Mouse (Mus musculus) heart, adult 9 months (tissue): Measurements from ENCODE around the gene Capn12.
A peak's percentile ranks its signal among the peaks of the same experiment; 100 is the strongest.

Experiments
- DNase-seq, 2 experiments: peaks; one replicate each; pipeline ENCODE4 v3.0.0; 2022; ENCODE audit warnings: low spot score in 2 of 2

The Capn12 gene

GRCm38 (mm10) chr7:28881199-28881598, at the start of gene Capn12:
TSS of gene Capn12 (plus strand) at chr7:28881422.
- DNase-seq, result no peak

DNA sequence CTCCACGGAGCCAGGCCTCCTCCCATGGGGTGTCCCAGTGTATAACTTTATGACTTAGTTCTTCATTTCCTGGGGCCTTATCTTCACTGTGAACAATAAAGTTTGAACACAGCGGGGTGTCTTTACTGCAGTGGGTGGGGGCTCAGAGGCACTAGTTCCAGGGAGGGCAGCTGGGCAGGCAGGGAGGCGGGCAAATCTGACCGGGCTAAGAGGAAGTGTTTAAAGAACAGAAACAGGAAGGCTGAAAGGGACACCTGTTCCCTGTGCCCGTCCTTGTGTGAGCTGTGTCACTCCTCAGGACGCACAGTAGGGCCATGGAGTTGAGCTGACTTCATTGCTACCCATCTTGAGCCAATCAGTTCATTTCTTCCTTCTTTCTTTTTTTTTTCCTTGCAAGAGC, 49.1 kb upstream of the Capn12 start:
- no peak for DNase-seq

GRCm38 (mm10) chr7:28833723-28834347, 47.4 kb upstream of the Capn12 start, which contains the start of gene Lgals4:
TSS of gene Lgals4 (plus strand) at chr7:28833854.
- DNase-seq, result no peak

DNA sequence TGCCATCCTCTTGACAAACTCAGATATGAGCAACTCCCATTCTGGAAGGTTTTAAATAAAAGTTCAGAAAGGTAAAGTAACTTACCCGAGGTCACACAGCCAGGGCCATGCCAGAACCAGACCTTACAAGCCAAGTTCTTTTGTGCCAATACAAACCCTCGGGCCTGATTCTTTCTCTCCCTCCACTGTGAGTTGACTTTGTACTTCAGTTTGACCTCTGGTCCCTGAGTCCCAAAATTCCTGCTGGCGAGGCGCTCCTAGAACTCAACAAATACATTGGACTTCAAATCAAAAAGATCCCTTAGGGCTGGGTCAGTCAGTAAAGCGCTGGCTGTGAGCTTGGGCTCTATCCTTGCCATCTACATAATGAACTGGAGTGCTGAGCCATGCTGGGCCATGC, 44.3 kb upstream of the Capn12 start:
- DNase-seq, result no peak

DNA sequence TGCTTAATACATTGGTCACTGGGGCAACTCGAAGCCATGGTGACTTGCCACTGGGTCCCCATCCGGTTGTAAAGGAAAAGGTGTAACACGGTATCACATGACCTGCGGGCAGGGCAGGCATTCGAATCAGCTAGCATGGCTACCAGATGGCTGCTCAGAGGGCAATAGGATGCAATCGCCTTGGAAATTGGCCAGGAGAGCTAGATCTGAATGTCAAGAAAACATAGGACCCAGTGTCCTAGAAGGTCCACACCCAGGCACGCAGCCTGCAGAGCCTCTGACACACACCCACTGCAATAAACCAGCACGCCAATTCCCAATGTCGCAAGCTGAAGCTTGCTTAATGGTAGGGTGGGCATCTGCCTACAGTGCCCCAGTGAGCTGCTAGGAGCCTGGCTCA, 42.9 kb upstream of the Capn12 start:
- no peak for DNase-seq

DNA sequence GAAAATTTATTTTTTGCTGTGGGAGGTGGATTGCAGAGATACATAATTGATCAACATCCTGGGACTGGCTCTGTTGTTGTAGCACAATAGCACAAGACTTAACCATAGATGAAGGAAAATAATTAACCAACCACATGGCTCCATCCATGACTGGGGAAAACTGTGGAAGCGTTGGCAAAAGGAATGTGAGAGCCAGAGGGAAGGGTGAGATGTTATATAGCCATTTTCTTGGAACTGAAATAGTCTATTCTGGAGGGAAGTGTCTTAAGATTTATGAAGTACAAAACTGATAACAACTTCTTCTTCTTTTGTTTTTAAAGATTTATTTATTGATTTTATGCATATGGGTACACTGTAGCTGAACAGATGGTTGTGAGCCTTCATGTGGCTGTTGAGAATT, 33.9 kb upstream of the Capn12 start:
- DNase-seq, result no peak

- DNase-seq, result no peak
Measured at GRCm38 (mm10) chr7:28849700-28850236, 31.5 kb upstream of the Capn12 start.

- no peak for DNase-seq
Measured at GRCm38 (mm10) chr7:28850642-28851041, 30.6 kb upstream of the Capn12 start.

GRCm38 (mm10) chr7:28859953-28860352, 21.3 kb upstream of the Capn12 start:
- no peak for DNase-seq

GRCm38 (mm10) chr7:28860898-28861297, 20.3 kb upstream of the Capn12 start:
- DNase-seq, result no peak

DNA sequence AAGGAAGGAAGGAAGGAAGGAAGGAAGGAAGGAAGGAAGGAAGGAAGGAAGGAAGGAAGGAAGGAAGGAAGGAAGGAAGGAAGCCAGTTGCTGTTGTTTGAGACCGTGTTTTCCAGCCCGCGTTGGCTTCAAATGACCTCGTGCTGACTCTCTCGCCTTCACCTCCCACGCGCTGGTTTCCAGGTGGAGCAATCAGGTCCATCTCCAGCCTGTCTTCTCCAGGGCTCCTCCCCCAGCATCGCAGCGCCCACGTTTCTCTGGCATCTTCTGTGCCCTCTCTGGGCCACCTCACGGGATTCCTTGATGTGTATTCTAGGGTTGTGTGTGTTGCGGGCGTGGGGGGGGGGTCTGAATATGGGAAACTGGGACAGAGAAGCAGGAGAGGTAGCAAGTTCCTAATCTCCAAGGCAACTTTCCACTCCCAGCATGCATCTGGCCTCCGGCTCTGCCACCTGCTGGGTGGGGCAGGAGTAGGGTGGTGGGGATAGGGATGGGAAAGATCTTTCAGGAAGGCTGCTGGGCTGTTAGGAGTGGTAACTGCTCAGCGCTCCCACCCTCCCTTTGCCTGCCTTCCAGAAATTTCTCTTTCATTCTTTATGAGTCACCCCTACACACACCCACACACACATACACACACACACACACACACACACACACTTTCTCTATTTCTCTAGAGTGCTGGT, 18.3 kb upstream of the Capn12 start:
- DNase-seq, result no peak

DNA sequence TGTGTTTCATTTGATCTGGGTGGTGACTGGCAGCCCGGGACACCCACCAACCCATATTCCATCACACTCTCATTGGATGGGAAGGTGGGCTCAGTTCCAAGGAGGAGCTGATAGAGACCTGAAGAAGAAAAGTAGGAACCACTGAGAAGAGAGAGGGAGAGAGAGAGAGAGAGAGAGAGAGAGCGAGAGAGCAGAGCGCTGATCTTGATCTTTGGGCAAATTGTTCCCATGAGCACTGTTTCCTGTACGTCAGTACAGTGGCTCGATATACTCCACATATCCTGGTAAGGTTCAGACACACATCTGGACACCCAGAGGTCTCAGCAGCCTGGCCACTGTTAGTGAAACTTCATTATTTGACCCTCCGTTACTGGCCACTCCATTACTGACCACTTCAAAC, 17.7 kb upstream of the Capn12 start, which contains the start of gene Lgals7:
Lgals7 (plus strand) TSS at position 314 of the 400 bp plus-strand sequence.
- DNase-seq, result no peak

DNA sequence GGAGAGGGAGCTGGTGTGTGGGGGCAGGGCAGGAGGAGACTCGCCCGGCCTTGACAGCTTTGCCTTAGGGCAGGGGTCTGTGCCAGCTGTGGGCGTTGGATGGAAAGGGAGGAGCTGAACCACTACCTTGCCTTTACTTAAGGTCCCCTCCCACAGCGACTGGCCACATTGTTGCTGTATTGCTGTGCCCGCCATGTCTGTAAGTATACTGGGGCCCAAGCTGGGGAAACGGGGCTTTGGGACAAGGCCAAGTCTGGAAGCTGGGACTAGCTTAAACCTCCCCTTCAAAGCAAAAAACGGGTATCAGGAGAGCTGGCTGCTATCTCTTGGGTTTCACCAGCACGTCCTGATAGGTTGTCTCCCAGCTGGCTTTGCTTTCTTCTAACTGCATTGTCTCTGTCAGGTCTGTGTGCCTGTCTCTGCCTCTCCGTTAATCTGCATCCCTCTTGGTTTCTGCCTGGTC, 16.9 kb upstream of the Capn12 start:
- DNase-seq, result no peak

GRCm38 (mm10) chr7:28865481-28866300, 15.5 kb upstream of the Capn12 start:
- DNase-seq, result peak; percentile 83 to 84

GRCm38 (mm10) chr7:28866769-28867507, 14.3 kb upstream of the Capn12 start:
- no peak for DNase-seq

DNA sequence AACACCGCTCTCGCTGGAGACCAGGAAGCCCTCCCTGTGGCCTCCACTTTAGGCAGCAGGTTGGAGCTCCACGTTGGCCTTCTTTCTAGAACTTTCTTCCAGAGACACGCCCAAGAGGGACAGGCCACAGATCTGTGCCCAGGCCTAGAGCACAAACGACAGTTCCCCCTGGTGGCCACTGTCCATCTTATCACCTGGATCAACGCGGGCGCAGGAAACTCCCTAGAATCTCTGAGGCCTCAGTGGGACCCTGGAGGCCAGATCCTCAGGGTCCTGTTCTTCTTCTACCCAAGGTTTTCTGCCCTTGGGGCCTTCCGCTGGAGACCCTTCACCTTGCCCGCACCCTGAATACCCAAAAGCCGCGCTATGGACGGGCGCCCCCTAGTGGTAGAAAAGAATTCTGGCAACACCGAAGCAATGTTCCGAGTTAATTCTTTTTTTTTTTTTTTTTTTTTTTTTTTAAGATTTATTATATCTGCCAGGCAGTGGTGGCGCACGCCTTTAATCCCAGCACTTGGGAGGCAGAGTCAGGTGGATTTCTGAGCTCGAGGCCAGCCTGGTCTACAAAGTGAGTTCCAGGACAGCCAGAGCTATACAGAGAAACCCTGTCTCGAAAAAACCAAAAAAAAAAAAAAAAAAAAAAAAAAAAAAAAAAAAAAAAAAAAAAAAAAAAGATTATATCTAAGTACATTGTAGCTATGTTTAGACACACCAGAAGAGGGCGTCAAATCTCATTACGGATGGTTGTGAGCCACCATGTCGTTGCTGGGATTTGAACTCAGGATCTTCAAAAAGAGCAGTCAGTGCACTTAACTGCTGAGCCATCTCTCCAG, 13.5 kb upstream of the Capn12 start:
- DNase-seq, result peak; percentile 66 to 77

DNA sequence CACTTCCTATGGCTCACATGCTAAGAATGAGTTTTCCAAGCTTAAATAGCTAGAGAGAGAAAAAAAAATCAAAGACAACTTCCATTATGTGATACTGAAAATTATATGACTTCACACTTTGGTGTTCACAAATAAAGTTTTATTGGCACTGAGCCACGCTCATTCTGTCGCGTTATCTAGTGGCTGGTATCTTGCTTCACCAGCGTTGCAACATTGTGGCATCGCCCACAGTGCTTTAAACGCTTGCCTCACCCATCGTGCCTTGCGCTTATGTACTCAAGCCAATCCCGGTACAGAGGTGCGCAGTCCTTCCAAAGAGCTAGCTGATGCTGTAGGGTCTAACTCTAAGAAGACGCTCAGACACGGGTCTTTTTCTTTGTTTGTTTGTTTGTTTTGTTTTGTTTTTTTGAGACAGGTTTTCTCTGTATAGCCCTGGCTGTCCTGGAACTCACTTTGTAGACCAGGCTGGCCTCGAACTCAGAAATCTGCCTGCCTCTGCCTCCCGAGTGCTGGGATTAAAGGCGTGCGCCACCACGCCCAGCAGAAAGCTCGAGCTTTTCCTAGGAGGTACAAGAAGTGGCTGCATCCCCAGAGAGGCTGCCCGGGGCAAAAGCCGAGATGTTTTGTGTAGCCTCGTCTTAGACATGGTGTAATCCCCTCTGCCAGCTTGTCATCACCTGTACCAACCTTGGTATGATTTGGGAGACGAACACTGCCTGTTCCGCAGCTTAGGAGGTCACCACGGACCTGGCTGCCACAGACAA, 10.1 kb upstream of the Capn12 start:
- no peak for DNase-seq

- DNase-seq, result no peak
Measured at GRCm38 (mm10) chr7:28874565-28874964, 6.7 kb upstream of the Capn12 start.

GRCm38 (mm10) chr7:28876099-28876498, 5.1 kb upstream of the Capn12 start:
- no peak for DNase-seq

GRCm38 (mm10) chr7:28877155-28877554, 4.1 kb upstream of the Capn12 start:
- DNase-seq, result no peak
